Mouse (Mus musculus): ENCODE measurements at regions not wholly inside any gene's neighbourhood (a gene's known extent, or its start where the extent isn't known, plus 50 kb on each side); places are given as distances from the start of the nearest gene placed in this dataset.
A peak's percentile ranks its signal among the peaks of the same experiment; 100 is the strongest.

- H3K27ac ChIP-seq = no peak overlapping the region
- no peak overlapping the region for H3K4me3 ChIP-seq (replicated peaks; ENCODE audit: low read depth, low read length)
- ATAC-seq (replicated peaks; ENCODE audit: low FRiP score, low read depth) (no peak), DNase-seq (ENCODE audit: low spot score) (no peak)
- no peak overlapping the region for H3K4me2 ChIP-seq (ENCODE audit: low read length)
- no peak overlapping the region for H3K9ac ChIP-seq (ENCODE audit: low read depth, low read length)
- no peaks in the 10 kb centered on the region for H3K36me3 ChIP-seq (ENCODE audit: insufficient read depth, low read length)
- no peaks in the 10 kb centered on the region for H3K4me1 ChIP-seq (replicated peaks; ENCODE audit: insufficient read depth, low read length)
- WGBS = 82% methylated on average over 20 of the region's 20 CpGs
- H3K9me3 ChIP-seq (replicated peaks; ENCODE audit: low read length) = no peaks in the 10 kb centered on the region
- no peak for TF ChIP-seq CTCF (IDR thresholded peaks at IDR 0.05; ENCODE audit: low read depth)
- H3K27me3 ChIP-seq (ENCODE audit: insufficient read depth, low read length) = no peaks in the 10 kb centered on the region
These were observed 462.1 kb upstream of the Arglu1 start for GRCm38 (mm10) chr8:9152313-9152925.

GRCm38 (mm10) chr8:9144362-9144761, 454.0 kb upstream of the Arglu1 start:
- DNase-seq (ENCODE audit: low spot score) (no peak), ATAC-seq (replicated peaks; ENCODE audit: low FRiP score, low read depth) (no peak)
- Histone ChIP-seq H3K27ac (no peak overlapping the region), H3K4me3 (replicated peaks; ENCODE audit: low read depth, low read length) (no peak overlapping the region), H3K36me3 (ENCODE audit: insufficient read depth, low read length) (no peaks in the 10 kb centered on the region), H3K4me1 (replicated peaks; ENCODE audit: insufficient read depth, low read length) (no peaks in the 10 kb centered on the region), H3K9ac (ENCODE audit: low read depth, low read length) (no peak overlapping the region), H3K4me2 (ENCODE audit: low read length) (no peak overlapping the region), H3K9me3 (replicated peaks; ENCODE audit: low read length) (no peaks in the 10 kb centered on the region), H3K27me3 (ENCODE audit: insufficient read depth, low read length) (no peaks in the 10 kb centered on the region)
- WGBS = 95% methylated on average over 3 of the region's 3 CpGs
- TF ChIP-seq CTCF (IDR thresholded peaks at IDR 0.05; ENCODE audit: low read depth) = no peak

GRCm38 (mm10) chr8:9139781-9140180, 449.5 kb upstream of the Arglu1 start:
- no peak overlapping the region for H3K27ac ChIP-seq
- no peak for ATAC-seq (replicated peaks; ENCODE audit: low FRiP score, low read depth)
- H3K4me2 ChIP-seq (ENCODE audit: low read length) = no peak overlapping the region
- TF ChIP-seq CTCF (IDR thresholded peaks at IDR 0.05; ENCODE audit: low read depth) = no peak
- no peaks in the 10 kb centered on the region for H3K9me3 ChIP-seq (replicated peaks; ENCODE audit: low read length)
- H3K36me3 ChIP-seq (ENCODE audit: insufficient read depth, low read length) = no peaks in the 10 kb centered on the region
- DNase-seq (ENCODE audit: low spot score) = no peak
- no peak overlapping the region for H3K9ac ChIP-seq (ENCODE audit: low read depth, low read length)
- H3K27me3 ChIP-seq (ENCODE audit: insufficient read depth, low read length) = no peaks in the 10 kb centered on the region
- no peaks in the 10 kb centered on the region for H3K4me1 ChIP-seq (replicated peaks; ENCODE audit: insufficient read depth, low read length)
- WGBS = 30% methylated on average over 3 of the region's 3 CpGs
- H3K4me3 ChIP-seq (replicated peaks; ENCODE audit: low read depth, low read length) = no peak overlapping the region

- TF ChIP-seq CTCF (IDR thresholded peaks at IDR 0.05; ENCODE audit: low read depth) = no peak
- no peak overlapping the region for H3K9ac ChIP-seq (ENCODE audit: low read depth, low read length)
- H3K9me3 ChIP-seq (replicated peaks; ENCODE audit: low read length) = no peaks in the 10 kb centered on the region
- H3K36me3 ChIP-seq (ENCODE audit: insufficient read depth, low read length) = no peaks in the 10 kb centered on the region
- H3K4me2 ChIP-seq (ENCODE audit: low read length) = no peak overlapping the region
- H3K4me1 ChIP-seq (replicated peaks; ENCODE audit: insufficient read depth, low read length) = 0 out of 2 replicates have a peak, but pooled peaks cover under 1% of the 10 kb centered on the region
- DNase-seq (ENCODE audit: low spot score) (peak; percentile 51), ATAC-seq (replicated peaks; ENCODE audit: low FRiP score, low read depth) (no peak)
- WGBS = 61% methylated on average over 3 of the region's 3 CpGs
- H3K27ac ChIP-seq = no peak overlapping the region; the same call in 1 of the 2 replicates
- H3K4me3 ChIP-seq (replicated peaks; ENCODE audit: low read depth, low read length) = no peak overlapping the region
- no peaks in the 10 kb centered on the region for H3K27me3 ChIP-seq (ENCODE audit: insufficient read depth, low read length)
These were observed 448.8 kb upstream of the Arglu1 start for GRCm38 (mm10) chr8:9139059-9139620.

GRCm38 (mm10) chr8:9133758-9134157, 443.4 kb upstream of the Arglu1 start:
- Histone ChIP-seq H3K36me3 (ENCODE audit: insufficient read depth, low read length) (no peaks in the 10 kb centered on the region), H3K4me3 (replicated peaks; ENCODE audit: low read depth, low read length) (no peak overlapping the region), H3K9ac (ENCODE audit: low read depth, low read length) (no peak overlapping the region), H3K27ac (no peak overlapping the region), H3K9me3 (replicated peaks; ENCODE audit: low read length) (no peaks in the 10 kb centered on the region), H3K4me2 (ENCODE audit: low read length) (peak overlapping the region; percentile 16; the same call in 1 of the 2 replicates), H3K4me1 (replicated peaks; ENCODE audit: insufficient read depth, low read length) (0 out of 2 replicates have a peak, but pooled peaks cover 3% of the 10 kb centered on the region), H3K27me3 (ENCODE audit: insufficient read depth, low read length) (no peaks in the 10 kb centered on the region)
- ATAC-seq (replicated peaks; ENCODE audit: low FRiP score, low read depth) = no peak
- TF ChIP-seq CTCF (IDR thresholded peaks at IDR 0.05; ENCODE audit: low read depth) = no peak
- WGBS = 27% methylated on average over 7 of the region's 7 CpGs
- DNase-seq (ENCODE audit: low spot score) = peak; percentile 21

GRCm38 (mm10) chr8:9132612-9133218, 442.4 kb upstream of the Arglu1 start:
- no peak for TF ChIP-seq CTCF (IDR thresholded peaks at IDR 0.05; ENCODE audit: low read depth)
- no peak overlapping the region for H3K4me2 ChIP-seq (ENCODE audit: low read length)
- no peak overlapping the region for H3K9ac ChIP-seq (ENCODE audit: low read depth, low read length)
- H3K27me3 ChIP-seq (ENCODE audit: insufficient read depth, low read length) = no peaks in the 10 kb centered on the region
- 0 out of 2 replicates have a peak, but pooled peaks cover 3% of the 10 kb centered on the region for H3K4me1 ChIP-seq (replicated peaks; ENCODE audit: insufficient read depth, low read length)
- no peak overlapping the region for H3K27ac ChIP-seq
- no peaks in the 10 kb centered on the region for H3K36me3 ChIP-seq (ENCODE audit: insufficient read depth, low read length)
- WGBS = 85% methylated on average over 5 of the region's 5 CpGs
- ATAC-seq (replicated peaks; ENCODE audit: low FRiP score, low read depth) (no peak), DNase-seq (ENCODE audit: low spot score) (no peak)
- H3K9me3 ChIP-seq (replicated peaks; ENCODE audit: low read length) = no peaks in the 10 kb centered on the region
- H3K4me3 ChIP-seq (replicated peaks; ENCODE audit: low read depth, low read length) = no peak overlapping the region

All from kidney, postnatal 0 days (tissue).